Mouse (Mus musculus): Measurements from ENCODE around the gene Kcnh2.

DNA sequence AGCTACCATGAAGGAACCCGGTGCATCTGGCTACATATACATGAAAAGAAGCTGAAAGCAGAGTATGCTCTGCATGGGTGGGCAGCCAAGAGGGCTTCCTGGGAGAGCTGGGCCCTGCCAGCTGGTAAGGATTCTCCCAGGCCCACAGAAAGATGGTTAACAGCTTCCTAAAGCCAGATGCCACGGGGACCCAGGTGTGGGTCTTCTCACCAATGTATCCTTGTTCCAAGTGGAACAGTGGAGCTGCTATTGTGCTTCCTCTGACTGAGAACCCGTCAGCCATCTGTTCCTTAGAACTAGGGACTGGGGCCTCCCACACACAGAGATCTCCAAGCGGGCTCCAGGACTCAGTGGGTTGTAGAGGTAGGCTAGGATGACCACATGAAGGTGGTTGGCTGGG is 5.4 kb upstream of the Kcnh2 start:
- TF ChIP-seq POLR2A (IDR thresholded peaks at IDR 0.05; ENCODE audit: insufficient read depth, low read depth, low read length), result no peak
- no peak for TF ChIP-seq CTCF (IDR thresholded peaks at IDR 0.05)
